Mouse (Mus musculus) thymus, adult 2 months (tissue): ENCODE data around the gene Per1.

Source experiments
- CTCF ChIP-seq: fragments of 200-500 bp; IDR thresholded peaks from 2 replicates; pipeline ENCODE4 v1.5.1; 2012; ENCODE audit warnings: mild to moderate bottlenecking, control low read depth, low read length, moderate library complexity, borderline replicate concordance; ENCODE audit not compliant: control insufficient read depth, poor library complexity, insufficient read depth; ENCODE audit errors: extremely low read depth
- POLR2A ChIP-seq: fragments of 200-500 bp; IDR thresholded peaks from 2 replicates; pipeline ENCODE4 v1.6.1; 2012; ENCODE audit warnings: mild to moderate bottlenecking, low read length, control low read depth, moderate library complexity; ENCODE audit not compliant: control insufficient read depth, poor library complexity, insufficient read depth; ENCODE audit errors: extremely low read depth

DNA sequence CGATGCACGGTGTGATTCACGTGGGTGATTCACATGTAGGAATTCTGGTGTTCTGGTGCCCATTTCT lies 30.7 kb downstream of the Per1 start, which contains the start of gene Aloxe3:
- no peak for TF ChIP-seq CTCF
- TF ChIP-seq POLR2A, result no peak
